Mouse (Mus musculus) limb, embryonic 14.5 days (tissue): ENCODE results near the gene Ulk4. TPM values are rescaled to one million over a fixed set of nuclear protein-coding genes. Genes with fewer than 3 reads are reported as not detected.

Experiments used
- ATAC-seq: fragments of 200-750 bp; cut with Nextera tagmentation; 2 replicates; pipeline ENCODE4 v1.8.0; 2017; ENCODE audit warnings: low read depth, moderate number of reproducible peaks, moderate TSS enrichment; ENCODE audit not compliant: low FRiP score
- DNase-seq: peaks from one replicate; pipeline ENCODE4 v3.0.0-alpha.2; 2015; ENCODE audit warnings: low spot score
- H3K27ac ChIP-seq: fragments of 300-500 bp; sonication (generic); replicated peaks from 2 replicates; pipeline ENCODE4 v1.5.1; 2014; ENCODE audit warnings: low read depth, mild to moderate bottlenecking, low read length, moderate library complexity, mixed read lengths
- H3K27me3 ChIP-seq: fragments of 300-500 bp; sonication (generic); 2 replicates; pipeline ENCODE4 v1.6.1; 2014; ENCODE audit warnings: low read length, mixed read lengths; ENCODE audit not compliant: control insufficient read depth, insufficient read depth
- H3K36me3 ChIP-seq: fragments of 300-500 bp; sonication (generic); 2 replicates; pipeline ENCODE4 v1.6.1; 2014; ENCODE audit warnings: mild to moderate bottlenecking, low read length, moderate library complexity, mixed read lengths; ENCODE audit not compliant: control insufficient read depth, insufficient read depth
- H3K4me1 ChIP-seq: fragments of 300-500 bp; sonication (generic); 2 replicates; pipeline ENCODE4 v1.6.1; 2014; ENCODE audit warnings: antibody characterized with exemption, low read length, mixed read lengths; ENCODE audit not compliant: control insufficient read depth, insufficient read depth
- H3K4me2 ChIP-seq: fragments of 300-500 bp; sonication (generic); replicated peaks from 2 replicates; pipeline ENCODE4 v1.6.1; 2014; ENCODE audit warnings: low read depth, mild to moderate bottlenecking, low read length, moderate library complexity; ENCODE audit not compliant: severe bottlenecking
- H3K4me3 ChIP-seq: fragments of 300-500 bp; sonication (generic); replicated peaks from 2 replicates; pipeline ENCODE4 v1.5.1; 2014; ENCODE audit warnings: low read length
- H3K9ac ChIP-seq: fragments of 300-500 bp; sonication (generic); 2 replicates; pipeline ENCODE4 v1.6.1; 2014; ENCODE audit warnings: mild to moderate bottlenecking, low read depth, low read length, moderate library complexity; ENCODE audit not compliant: severe bottlenecking
- H3K9me3 ChIP-seq: fragments of 300-500 bp; sonication (generic); 2 replicates; pipeline ENCODE4 v1.6.1; 2016; ENCODE audit warnings: low read length; ENCODE audit not compliant: control insufficient read depth
- POLR2A ChIP-seq: fragments of 200-500 bp; IDR thresholded peaks from 2 replicates; pipeline ENCODE4 v1.8.0; 2012; ENCODE audit warnings: inconsistent platforms, mild to moderate bottlenecking, moderate library complexity, borderline replicate concordance; ENCODE audit not compliant: insufficient read depth, insufficient read length; ENCODE audit errors: extremely low read depth
- WGBS: fragments of 180-500 bp; shearing (Covaris S2); extraction: QIAGEN DNeasy Blood & Tissue Kit; methylation state at CpG from one replicate; pipeline ENCODE4 v1.1.7; 2014; 5-methylcytosine and 5-hydroxymethylcytosine counted together
- polyA plus RNA-seq, 2 experiments: library from polyadenylated mRNA; depleted of rRNA in 1 of 2; stranded (reverse) in 1 of 2; unstranded in 1 of 2; fragments of >200 nt; fragmentation: Nextera tagmentation in 1 of 2; extraction: Ambion mirVana in 1 of 2; gene quantifications; 2 replicates each; pipeline versions ENCODE4 v1.2.1 to v1.2.3; 2012 to 2014

Gene Ulk4
- polyA plus RNA-seq, 2 experiments = 6.4 to 123 TPM

GRCm38 (mm10) chr9:120994223-120995155, 282.5 kb downstream of the Ulk4 start:
- Histone ChIP-seq H3K36me3 (no peaks in the 10 kb centered on the region), H3K9me3 (no peaks in the 10 kb centered on the region), H3K4me2 (no peak overlapping the region), H3K4me3 (no peak overlapping the region), H3K9ac (no peak overlapping the region), H3K27ac (no peak overlapping the region), H3K27me3 (no peaks in the 10 kb centered on the region), H3K4me1 (no peaks in the 10 kb centered on the region)
- no peak for ATAC-seq
- no peak for TF ChIP-seq POLR2A
- no peak for DNase-seq
- WGBS = 77% methylated on average over 15 of the region's 15 CpGs

GRCm38 (mm10) chr9:120993004-120993403, 284.0 kb downstream of the Ulk4 start:
- no peak overlapping the region for H3K4me3 ChIP-seq
- no peak overlapping the region for H3K9ac ChIP-seq
- H3K27me3 ChIP-seq = no peaks in the 10 kb centered on the region
- no peak for ATAC-seq
- 54% methylated on average over 10 of the region's 10 CpGs for WGBS
- no peak overlapping the region for H3K27ac ChIP-seq
- no peaks in the 10 kb centered on the region for H3K36me3 ChIP-seq
- peaks cover 5% of the 10 kb centered on the region; the same call in 1 of the 2 replicates for H3K4me1 ChIP-seq
- no peaks in the 10 kb centered on the region for H3K9me3 ChIP-seq
- TF ChIP-seq POLR2A = no peak
- DNase-seq = no peak
- no peak overlapping the region for H3K4me2 ChIP-seq

- ATAC-seq = no peak
Observed at GRCm38 (mm10) chr9:120991801-120992200, 285.2 kb downstream of the Ulk4 start.

GRCm38 (mm10) chr9:120989806-120990700, 286.9 kb downstream of the Ulk4 start:
- H3K27ac ChIP-seq = no peak overlapping the region
- no peak overlapping the region for H3K9ac ChIP-seq
- no peak for DNase-seq
- peaks cover 7% of the 10 kb centered on the region; the same call in 1 of the 2 replicates for H3K4me1 ChIP-seq
- no peak for TF ChIP-seq POLR2A
- no peaks in the 10 kb centered on the region for H3K9me3 ChIP-seq
- H3K27me3 ChIP-seq = no peaks in the 10 kb centered on the region
- ATAC-seq = no peak
- H3K36me3 ChIP-seq = no peaks in the 10 kb centered on the region
- no peak overlapping the region for H3K4me3 ChIP-seq
- H3K4me2 ChIP-seq = no peak overlapping the region
- WGBS = 75% methylated on average over 15 of the region's 15 CpGs

More at GRCm38 (mm10) chr9:120991801-120992200, 285.2 kb downstream of the Ulk4 start:
- Histone ChIP-seq H3K27me3 (no peaks in the 10 kb centered on the region), H3K27ac (no peak overlapping the region), H3K4me1 (peaks cover 7% of the 10 kb centered on the region; the same call in 1 of the 2 replicates), H3K36me3 (no peaks in the 10 kb centered on the region), H3K4me3 (no peak overlapping the region), H3K4me2 (no peak overlapping the region), H3K9me3 (no peaks in the 10 kb centered on the region), H3K9ac (no peak overlapping the region)
- TF ChIP-seq POLR2A = no peak
- DNase-seq = no peak
- 71% methylated on average over 2 of the region's 2 CpGs for WGBS

- no peak overlapping the region for H3K27ac ChIP-seq
- ATAC-seq (no peak), DNase-seq (no peak)
- peaks cover 7% of the 10 kb centered on the region; the same call in 1 of the 2 replicates for H3K4me1 ChIP-seq
- 51% methylated on average over 9 of the region's 9 CpGs for WGBS
- H3K9ac ChIP-seq = no peak overlapping the region
- H3K9me3 ChIP-seq = no peaks in the 10 kb centered on the region
- no peaks in the 10 kb centered on the region for H3K27me3 ChIP-seq
- no peak for TF ChIP-seq POLR2A
- H3K36me3 ChIP-seq = no peaks in the 10 kb centered on the region
- no peak overlapping the region for H3K4me3 ChIP-seq
- H3K4me2 ChIP-seq = no peak overlapping the region
Observed at GRCm38 (mm10) chr9:120988088-120988487, 288.9 kb downstream of the Ulk4 start.
